Mouse (Mus musculus) layer of hippocampus, adult 18-20 months (tissue): ENCODE results near the gene Bsdc1. TPM values are rescaled to one million over a fixed set of nuclear protein-coding genes. Genes with fewer than 3 reads are reported as not detected.

Experiments
- DNase-seq, 2 experiments: peaks; one replicate each; pipeline ENCODE4 v3.0.0; 2022; ENCODE audit warnings: low spot score in 2 of 2
- total RNA-seq, 2 experiments: library from RNA; stranded (reverse); gene quantifications; 2 replicates each; pipeline ENCODE4 v1.2.3; 2021

Bsdc1 gene
- total RNA-seq, 2 experiments from 2014 or later = 63.0 to 63.5 TPM

- DNase-seq = no peak
These were observed 18.5 kb downstream of the Bsdc1 start for GRCm38 (mm10) chr4:129479863-129480262.

- DNase-seq = peak; percentile 50 to 69
These were observed 19.7 kb downstream of the Bsdc1 start for GRCm38 (mm10) chr4:129481090-129481489.

DNA sequence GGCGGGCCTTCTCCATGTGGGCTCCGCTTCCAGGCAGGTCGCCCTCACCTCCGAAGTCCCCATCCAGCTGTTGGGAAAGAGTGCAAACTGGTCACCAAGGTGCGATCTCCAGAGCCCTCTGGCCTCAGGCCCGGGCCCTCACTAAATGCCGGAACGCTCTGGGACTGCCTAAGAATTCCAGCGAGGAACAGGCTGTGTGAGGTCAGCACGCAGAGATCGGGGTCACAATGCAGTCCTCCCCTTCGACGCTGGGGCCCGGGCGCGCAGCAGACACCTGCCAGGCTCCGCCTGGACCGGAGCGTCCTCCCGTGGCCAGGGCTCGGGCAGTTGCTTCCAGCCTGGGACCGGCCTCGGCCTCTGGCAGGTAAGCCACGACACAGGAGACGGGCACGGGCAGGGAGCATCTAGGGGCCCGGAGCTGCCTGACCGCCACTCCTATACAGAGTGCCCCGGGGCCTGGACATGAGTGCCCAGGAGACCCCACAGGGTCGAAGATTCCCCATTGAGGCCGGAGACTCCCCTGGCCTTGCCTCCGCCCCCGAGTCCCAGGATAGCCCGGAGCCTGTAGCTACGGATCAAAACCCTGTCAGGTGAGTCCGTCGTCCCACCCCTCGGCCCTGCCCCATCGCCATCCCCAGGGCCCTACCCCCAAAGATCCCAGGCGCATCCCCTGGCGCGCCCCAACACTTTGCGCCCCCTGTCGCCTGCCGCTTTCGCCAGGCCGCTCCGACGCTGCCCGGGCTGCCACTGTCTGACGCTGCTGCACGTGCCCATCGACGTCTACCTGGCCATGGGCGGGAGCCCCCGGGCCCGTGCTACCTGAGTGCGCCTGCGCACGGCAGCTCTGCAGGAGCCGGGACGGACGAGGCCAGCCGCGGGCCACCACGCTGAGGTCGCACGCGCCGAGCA, 29.8 kb downstream of the Bsdc1 start, which contains the start of the genes Tssk3 and Fam229a:
Gene Tssk3, minus strand, starts transcription at position 51 of the 909 bp plus-strand sequence.
Gene Fam229a, plus strand, starts transcription at position 219 of the 909 bp plus-strand sequence.
- DNase-seq = peak in 1 of 2 experiments; percentile 34

- DNase-seq = no peak
These were observed 33.3 kb downstream of the Bsdc1 start for GRCm38 (mm10) chr4:129494681-129495080.

- DNase-seq = peak in 1 of 2 experiments; percentile 67
These were observed 34.5 kb downstream of the Bsdc1 start for GRCm38 (mm10) chr4:129495672-129496562.

DNA sequence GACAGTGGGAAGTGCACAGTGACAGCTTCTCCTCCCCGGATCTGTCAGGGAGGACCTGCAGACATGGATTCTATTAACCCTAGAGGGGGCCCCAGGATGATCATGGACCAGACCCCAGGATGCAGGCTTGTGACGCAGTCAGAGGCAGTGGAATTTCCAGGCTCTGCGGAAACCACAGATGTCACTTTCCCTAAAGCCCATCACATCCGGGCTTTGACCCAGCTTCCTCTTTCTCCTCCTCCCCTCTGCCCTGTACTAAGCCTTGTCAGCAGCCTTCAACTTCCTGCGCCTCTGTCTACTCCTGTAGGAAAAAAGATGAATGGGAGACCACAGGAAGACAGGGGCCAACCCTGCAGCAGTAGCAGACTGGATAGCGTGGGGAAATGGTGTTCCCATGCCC, 35.2 kb downstream of the Bsdc1 start:
- no peak for DNase-seq

- no peak for DNase-seq
These were observed 37.6 kb downstream of the Bsdc1 start for GRCm38 (mm10) chr4:129498941-129499340.

DNA sequence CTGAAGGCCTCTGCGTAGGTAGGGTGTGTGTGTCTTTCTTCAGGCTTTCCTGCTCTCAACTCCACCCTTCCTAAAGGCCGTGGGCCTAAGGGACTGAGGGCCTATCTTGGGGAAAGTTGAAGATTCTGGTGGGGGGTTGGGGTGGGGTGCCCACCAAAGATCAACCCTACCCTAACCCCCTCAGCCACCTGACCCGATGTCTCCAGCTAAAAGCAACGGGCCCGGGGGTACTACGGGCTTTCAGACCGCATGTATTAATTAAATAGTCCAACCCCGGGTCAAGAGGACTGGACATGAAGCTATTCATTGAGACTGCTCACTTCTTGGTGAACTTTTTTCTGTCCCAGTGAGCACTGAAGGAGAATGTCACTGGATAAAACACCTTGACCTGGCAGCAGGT, 38.6 kb downstream of the Bsdc1 start:
- no peak for DNase-seq

DNA sequence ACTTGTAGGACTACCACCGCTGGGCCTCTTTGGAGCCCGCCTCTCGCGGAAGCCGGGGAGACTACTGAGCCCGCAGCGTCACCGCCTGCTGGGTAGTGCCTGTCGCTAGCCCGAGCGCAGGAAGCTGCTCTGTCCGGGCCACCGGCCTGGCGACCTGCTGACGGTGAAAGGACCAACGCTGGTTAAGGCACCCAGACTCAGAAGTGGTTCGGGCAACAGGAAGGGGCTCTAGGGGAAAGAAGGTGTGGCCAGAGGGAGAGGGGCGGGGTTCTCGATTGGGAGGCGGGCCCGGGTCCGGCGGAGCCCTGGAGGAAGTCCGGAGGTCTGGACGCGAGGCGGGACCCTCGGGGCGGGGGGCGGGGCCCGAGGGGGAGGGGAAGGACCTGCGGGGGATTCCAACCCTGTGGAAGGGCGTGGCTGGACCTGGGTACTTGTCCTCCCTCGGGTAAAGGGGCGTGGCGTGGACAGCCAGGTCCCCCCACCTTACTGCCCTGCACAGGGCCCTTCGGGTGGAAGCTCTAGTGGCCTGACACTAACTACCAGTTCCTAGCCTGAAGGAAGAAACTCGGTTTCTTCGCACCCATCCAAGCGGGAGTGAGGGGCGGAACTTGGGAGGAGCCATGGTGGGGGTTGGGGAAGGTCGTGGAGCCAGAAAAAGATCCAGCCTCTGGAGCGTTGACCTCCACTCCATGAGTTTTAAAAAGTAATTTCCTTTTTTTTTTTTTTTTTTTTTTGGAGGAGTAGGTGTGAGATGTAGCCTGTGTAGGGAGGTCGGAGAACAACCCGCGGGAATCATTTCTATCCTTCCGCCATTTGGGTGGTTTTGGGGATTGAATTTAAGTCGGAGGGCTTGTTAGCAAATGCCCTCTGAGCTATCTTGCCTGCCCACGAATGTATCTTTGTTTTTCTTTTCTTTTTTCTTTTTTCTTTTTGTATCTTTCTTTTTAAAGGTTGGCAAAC, 39.5 kb downstream of the Bsdc1 start:
- DNase-seq = peak in 1 of 2 experiments; percentile 60

DNA sequence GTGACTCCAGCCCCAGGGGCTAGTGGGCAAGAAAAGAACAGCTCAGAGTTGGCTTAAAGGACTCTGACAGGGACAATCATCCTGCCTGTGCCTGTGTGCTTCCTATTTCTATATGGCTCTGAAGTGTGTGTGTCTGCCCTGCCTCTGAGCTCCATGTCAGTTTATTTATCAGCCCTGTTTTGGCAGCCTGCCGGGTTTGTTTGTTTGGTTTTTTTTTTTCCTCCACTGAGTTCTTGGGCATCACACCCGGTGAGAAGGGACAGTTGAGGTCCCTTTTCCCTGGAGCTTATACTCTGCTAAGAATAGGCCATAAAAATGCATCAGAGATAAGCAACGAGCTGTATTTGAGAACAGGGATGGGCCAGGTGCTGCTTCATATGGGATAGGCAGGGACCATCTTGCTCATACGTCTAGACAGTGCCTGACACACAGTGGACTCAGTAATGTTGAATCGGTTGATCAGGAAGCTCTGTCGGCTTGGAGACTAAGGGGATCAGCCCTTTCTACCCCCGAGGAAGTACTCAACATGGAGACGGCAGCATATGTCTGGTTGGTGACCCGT, 41.0 kb downstream of the Bsdc1 start:
- DNase-seq = no peak

GRCm38 (mm10) chr4:129502901-129503444, 41.6 kb downstream of the Bsdc1 start:
- no peak for DNase-seq

- DNase-seq = no peak
These were observed 44.1 kb downstream of the Bsdc1 start for GRCm38 (mm10) chr4:129505511-129505910.

DNA sequence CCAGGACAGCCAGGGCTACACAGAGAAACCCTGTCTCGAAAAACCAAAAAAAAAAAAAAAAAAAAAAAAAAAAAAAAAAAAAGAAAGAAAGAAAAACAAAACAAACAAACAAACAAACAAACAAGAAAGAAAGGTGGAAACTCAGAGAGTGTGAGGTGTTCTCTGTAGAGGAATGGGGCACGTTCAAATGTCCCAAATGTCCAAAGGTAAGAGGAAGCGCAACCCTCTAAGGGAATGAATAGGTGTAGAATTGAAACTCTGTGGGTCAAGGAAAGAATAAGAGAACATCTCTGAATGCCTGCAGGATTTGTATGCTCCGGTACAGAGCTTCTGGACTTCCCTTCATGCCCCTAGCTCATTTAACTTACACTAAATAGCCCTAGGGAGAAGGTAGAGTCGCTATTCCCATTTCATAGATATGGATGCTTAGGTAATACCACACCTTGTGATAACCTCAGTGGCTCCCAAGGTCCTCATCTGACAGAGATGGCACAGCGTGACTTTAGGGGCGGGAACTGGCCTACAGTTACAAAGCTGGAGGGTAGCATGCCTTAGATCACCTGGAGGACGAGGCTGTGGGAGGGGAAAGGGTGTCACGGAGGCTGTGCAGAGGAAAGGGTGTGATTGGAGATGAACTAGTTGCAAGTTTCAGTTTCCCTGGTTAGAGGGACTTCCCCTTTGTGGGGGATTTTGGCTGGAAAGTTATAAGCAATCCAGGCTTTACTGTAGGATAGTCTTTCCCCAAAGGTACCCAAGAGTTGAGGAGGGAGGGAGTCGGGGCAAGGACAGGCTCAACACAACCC, 46.3 kb downstream of the Bsdc1 start:
- no peak for DNase-seq

DNA sequence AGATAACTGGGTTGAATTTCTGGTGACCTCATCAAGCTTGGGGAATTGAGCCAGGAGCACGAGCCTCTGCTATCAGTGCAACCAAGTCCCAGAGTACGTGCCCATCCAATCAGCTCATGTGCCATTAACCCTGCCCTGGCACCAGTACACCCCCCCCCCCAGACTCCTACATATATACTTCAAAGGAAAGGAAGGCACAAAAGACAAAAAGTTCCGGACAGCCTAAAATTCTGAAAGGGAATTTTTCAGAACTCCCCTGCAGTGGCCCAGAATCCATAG, 46.8 kb downstream of the Bsdc1 start:
- no peak for DNase-seq

- no peak for DNase-seq
These were observed 47.6 kb downstream of the Bsdc1 start for GRCm38 (mm10) chr4:129508834-129509600.

DNA sequence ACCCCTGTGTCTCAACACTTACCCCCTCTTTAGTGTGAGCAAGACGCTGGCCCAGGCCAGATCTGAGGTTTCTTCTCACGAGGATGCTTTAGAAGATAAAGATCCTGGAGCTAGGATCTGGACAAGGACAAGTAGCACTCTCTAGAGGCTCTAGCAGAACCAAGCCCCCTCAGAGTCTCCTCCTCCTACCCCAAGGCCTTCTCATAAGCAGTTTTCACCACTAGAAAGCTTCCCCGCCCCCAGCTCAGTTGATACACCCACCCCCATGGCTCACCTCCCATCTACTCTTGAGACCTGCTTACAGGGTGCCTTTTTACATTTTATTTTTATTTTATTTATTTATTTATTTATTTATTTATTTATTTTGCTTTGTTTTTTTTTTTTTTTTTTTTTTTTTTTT, 48.3 kb downstream of the Bsdc1 start:
- no peak for DNase-seq

GRCm38 (mm10) chr4:129510723-129511412, 49.5 kb downstream of the Bsdc1 start:
- DNase-seq = no peak
